Mouse (Mus musculus) megakaryocyte, embryonic 14.5 days (primary cell): ENCODE measurements around the gene Ndel1. TPM values are rescaled to one million over a fixed set of nuclear protein-coding genes. Genes with fewer than 3 reads are reported as not detected.
"Not testable (repeated sequence)": the region's sequence is repeated elsewhere in the genome, so short reads cannot be mapped to it uniquely, and the experiment has no call there.

Experiments used
- H3K27me3 ChIP-seq: replicated peaks from 2 replicates; pipeline ENCODE3; 2012; ENCODE audit warnings: inconsistent platforms
- H3K36me3 ChIP-seq: replicated peaks from 2 replicates; pipeline ENCODE3; 2012; ENCODE audit warnings: low read length, inconsistent platforms, mixed read lengths
- H3K4me1 ChIP-seq: 2 replicates; pipeline ENCODE4 v1.6.1; 2012; ENCODE audit warnings: inconsistent platforms
- H3K4me3 ChIP-seq: replicated peaks from 2 replicates; pipeline ENCODE3; 2012; ENCODE audit warnings: moderate library complexity, mild to moderate bottlenecking, inconsistent platforms
- H3K9me3 ChIP-seq: 2 replicates; pipeline ENCODE4 v1.6.1; 2012; ENCODE audit warnings: inconsistent platforms
- FLI1 ChIP-seq: IDR thresholded peaks from 2 replicates; pipeline ENCODE4 v1.6.1; 2012; ENCODE audit warnings: low read length, inconsistent platforms, mixed read lengths
- GATA1 ChIP-seq: IDR thresholded peaks from 3 replicates; pipeline ENCODE4 v1.6.1; 2012; ENCODE audit warnings: mixed read lengths, low read length, inconsistent platforms, borderline replicate concordance
- polyA plus RNA-seq: library from polyadenylated mRNA; stranded (reverse); fragments of >175 nt; gene quantifications from 2 replicates; pipeline ENCODE4 v1.2.3, GENCODE M21; 2012; ENCODE audit warnings: low replicate concordance; ENCODE audit not compliant: insufficient read depth

The Ndel1 gene
- polyA plus RNA-seq, 1 experiment = 38.9 TPM

GRCm38 (mm10) chr11:68853611-68854401 lies 17.9 kb downstream of the Ndel1 start:
- Histone ChIP-seq H3K4me1 (peaks cover 72% of the 10 kb centered on the region), H3K4me3 (peak overlapping the region; percentile 98), H3K27me3 (no peaks in the 10 kb centered on the region), H3K9me3 (no peaks in the 10 kb centered on the region), H3K36me3 (peaks cover 3% of the 10 kb centered on the region)
- TF ChIP-seq GATA1 = no peak

- H3K4me3 ChIP-seq = peak overlapping the region; percentile 98
- no peaks in the 10 kb centered on the region for H3K9me3 ChIP-seq
- H3K36me3 ChIP-seq = peaks cover 6% of the 10 kb centered on the region
- peaks cover 68% of the 10 kb centered on the region for H3K4me1 ChIP-seq
- no peak for TF ChIP-seq GATA1
- TF ChIP-seq FLI1 = no peak
- H3K27me3 ChIP-seq = no peaks in the 10 kb centered on the region
Measured at GRCm38 (mm10) chr11:68852932-68853409, 18.7 kb downstream of the Ndel1 start.

- H3K27me3 ChIP-seq = no peaks in the 10 kb centered on the region
- H3K4me1 ChIP-seq = peaks cover 63% of the 10 kb centered on the region
- no peaks in the 10 kb centered on the region for H3K9me3 ChIP-seq
- peak overlapping the region; percentile 98 for H3K4me3 ChIP-seq
- no peak for TF ChIP-seq GATA1
- TF ChIP-seq FLI1 = no peak
- peaks cover 6% of the 10 kb centered on the region for H3K36me3 ChIP-seq
Measured at GRCm38 (mm10) chr11:68852486-68852901, 19.2 kb downstream of the Ndel1 start.

DNA sequence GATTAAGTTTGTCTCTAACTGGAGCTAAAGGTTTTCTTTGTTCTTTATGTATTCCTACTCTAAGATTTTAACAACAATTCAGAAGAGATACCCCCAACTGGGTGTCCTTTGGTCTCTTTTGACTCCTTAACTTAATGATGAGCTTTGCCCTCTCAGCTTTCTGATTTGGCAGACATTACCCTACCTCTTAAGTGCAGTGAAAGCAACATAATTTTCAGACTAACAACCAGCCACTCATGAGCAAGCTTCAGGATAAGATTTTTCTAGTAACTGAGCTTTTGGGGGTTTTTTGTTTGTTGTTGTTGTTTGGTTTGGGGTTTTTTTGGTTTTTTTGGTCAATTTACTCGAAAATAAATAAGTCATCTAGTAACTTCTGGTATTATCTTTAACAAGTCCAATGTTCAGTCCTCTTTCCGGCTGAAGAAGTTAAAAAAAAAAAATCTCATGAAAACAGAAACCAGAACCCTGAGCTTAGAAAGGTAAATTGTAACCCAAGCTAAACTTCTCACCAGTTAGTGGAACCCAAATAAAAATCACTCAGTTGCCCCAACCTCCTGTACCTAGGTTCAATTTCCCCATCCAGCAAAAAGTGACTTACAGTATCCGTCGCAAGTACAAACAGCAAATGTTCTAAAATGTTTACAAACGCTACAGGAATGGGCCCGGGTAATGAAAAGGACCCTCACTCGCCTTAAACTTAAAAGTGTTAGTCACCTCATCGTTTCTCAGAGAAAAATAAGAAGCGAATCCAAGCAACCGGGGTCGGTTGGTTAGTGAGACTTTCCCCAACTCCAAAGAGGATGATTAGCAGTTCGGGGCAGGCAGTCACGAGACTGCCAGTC lies 19.8 kb downstream of the Ndel1 start:
- Histone ChIP-seq H3K27me3 (no peaks in the 10 kb centered on the region), H3K4me1 (peaks cover 59% of the 10 kb centered on the region)
- TF ChIP-seq FLI1 = no peak

DNA sequence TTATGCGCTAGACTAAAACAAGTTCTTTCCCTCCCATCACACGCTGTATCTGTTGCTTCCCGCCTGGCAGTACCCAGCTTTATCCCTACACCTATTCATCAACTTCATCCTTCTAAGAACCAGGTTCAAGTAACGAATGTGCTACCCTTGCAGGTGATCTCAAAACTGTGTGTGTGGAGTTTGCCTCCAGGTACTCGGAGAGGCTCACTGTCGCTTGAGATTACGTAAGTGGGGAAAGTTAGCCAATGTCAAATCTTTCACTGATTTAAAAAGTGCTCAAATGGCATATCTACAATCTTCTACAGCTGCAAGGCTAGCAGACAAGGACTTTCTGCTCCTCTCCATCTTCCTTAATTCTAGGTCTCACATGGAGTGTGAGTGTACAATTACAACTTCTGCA lies 20.8 kb downstream of the Ndel1 start:
- no peak for TF ChIP-seq GATA1
- no peak for TF ChIP-seq FLI1
- no peaks in the 10 kb centered on the region for H3K9me3 ChIP-seq
- H3K27me3 ChIP-seq = no peaks in the 10 kb centered on the region
- peaks cover 57% of the 10 kb centered on the region for H3K4me1 ChIP-seq
- H3K36me3 ChIP-seq = peaks cover 10% of the 10 kb centered on the region
- peak overlapping the region; percentile 47 for H3K4me3 ChIP-seq

More for the DNA sequence above, 19.8 kb downstream of the Ndel1 start:
- Histone ChIP-seq H3K9me3 (no peaks in the 10 kb centered on the region), H3K36me3 (peaks cover 6% of the 10 kb centered on the region), H3K4me3 (peak overlapping the region; percentile 98)

DNA sequence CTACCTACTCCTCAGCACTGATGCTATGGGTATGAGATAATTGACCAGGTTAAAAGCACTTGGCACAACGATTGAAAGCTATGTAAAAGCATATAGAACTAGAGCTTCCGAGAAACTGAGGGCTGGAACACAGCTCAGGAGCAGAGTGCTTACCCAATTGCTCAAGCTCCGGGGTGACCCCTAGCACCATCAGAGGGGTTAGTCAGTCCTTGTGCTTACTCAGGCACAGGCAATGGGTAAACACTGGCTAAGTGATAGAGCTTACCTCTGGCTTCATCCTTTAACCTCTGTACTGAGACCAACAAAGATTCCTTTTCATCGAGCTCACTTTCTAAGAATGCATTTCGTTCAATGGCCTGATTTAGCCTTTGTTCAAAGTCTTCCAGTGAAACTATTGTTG lies 32.1 kb downstream of the Ndel1 start:
- H3K4me1 ChIP-seq = peaks cover 8% of the 10 kb centered on the region; the same call in 1 of the 2 replicates
- no peaks in the 10 kb centered on the region for H3K9me3 ChIP-seq
- no peak for TF ChIP-seq GATA1
- no peak for TF ChIP-seq FLI1
- H3K4me3 ChIP-seq = no peak overlapping the region
- H3K27me3 ChIP-seq = no peaks in the 10 kb centered on the region
- H3K36me3 ChIP-seq = peaks cover 86% of the 10 kb centered on the region

DNA sequence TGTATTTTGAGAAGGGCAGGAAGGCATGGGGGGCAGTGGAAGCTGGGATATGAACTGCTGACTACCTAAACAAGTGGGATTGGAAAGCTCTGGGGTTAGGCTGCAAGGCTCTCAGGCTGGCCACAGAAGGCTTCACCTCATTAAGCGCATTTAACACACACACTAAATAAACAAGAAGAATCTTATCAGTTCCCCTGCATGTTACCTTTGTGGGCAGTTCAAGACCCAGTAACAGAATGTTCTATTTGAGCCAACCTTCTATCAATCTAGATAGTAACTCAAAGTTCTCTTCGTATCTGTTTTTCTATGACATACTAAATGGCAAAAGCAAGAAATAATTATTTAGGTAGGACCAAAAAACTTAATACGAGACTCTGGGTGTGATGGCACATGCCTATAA lies 36.6 kb downstream of the Ndel1 start:
- Histone ChIP-seq H3K4me1 (peaks cover 28% of the 10 kb centered on the region), H3K27me3 (no peaks in the 10 kb centered on the region), H3K4me3 (no peak overlapping the region), H3K36me3 (peaks cover 89% of the 10 kb centered on the region), H3K9me3 (no peaks in the 10 kb centered on the region)
- TF ChIP-seq GATA1 = no peak
- TF ChIP-seq FLI1 = no peak

DNA sequence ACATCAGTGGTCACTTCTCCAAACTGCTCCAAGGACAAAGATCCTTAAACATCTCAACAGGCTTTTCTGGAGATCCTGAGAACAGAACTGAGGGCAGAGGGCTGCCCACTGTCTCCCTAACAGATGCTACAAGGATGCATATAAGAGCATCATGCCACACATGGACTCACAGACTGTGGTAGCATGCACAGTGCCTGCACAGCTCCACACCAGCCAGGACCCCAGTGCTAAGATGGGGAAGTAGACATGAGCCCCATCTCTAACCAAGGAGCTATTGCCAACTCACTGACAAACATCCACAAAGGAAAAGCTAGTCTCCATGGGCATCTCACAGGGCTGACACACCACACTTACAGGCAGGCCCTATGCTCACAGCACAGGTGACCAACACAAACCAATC lies 38.1 kb downstream of the Ndel1 start:
- no peak overlapping the region for H3K4me3 ChIP-seq
- H3K4me1 ChIP-seq = peaks cover 32% of the 10 kb centered on the region
- TF ChIP-seq GATA1 = no peak
- no peak for TF ChIP-seq FLI1
- no peaks in the 10 kb centered on the region for H3K27me3 ChIP-seq
- no peaks in the 10 kb centered on the region for H3K9me3 ChIP-seq
- peaks cover 88% of the 10 kb centered on the region for H3K36me3 ChIP-seq

GRCm38 (mm10) chr11:68832793-68833192 lies 38.9 kb downstream of the Ndel1 start:
- TF ChIP-seq GATA1 (no peak), FLI1 (no peak)
- peaks cover 91% of the 10 kb centered on the region for H3K36me3 ChIP-seq

GRCm38 (mm10) chr11:68831580-68831979 lies 40.1 kb downstream of the Ndel1 start:
- Histone ChIP-seq H3K36me3 (peaks cover 91% of the 10 kb centered on the region), H3K4me1 (peaks cover 47% of the 10 kb centered on the region)
- not testable (repeated sequence) for H3K4me3 ChIP-seq, H3K27me3 ChIP-seq, H3K9me3 ChIP-seq

More at GRCm38 (mm10) chr11:68832793-68833192, 38.9 kb downstream of the Ndel1 start:
- H3K27me3 ChIP-seq = no peaks in the 10 kb centered on the region
- H3K9me3 ChIP-seq = no peaks in the 10 kb centered on the region
- peaks cover 38% of the 10 kb centered on the region for H3K4me1 ChIP-seq
- H3K4me3 ChIP-seq = no peak overlapping the region
